Mouse (Mus musculus): ENCODE measurements around the gene Entpd5.

GRCm38 (mm10) chr12:84416834-84417604, 8.2 kb upstream of the Entpd5 start, which contains the start of gene Rnf113a2:
- TF ChIP-seq POLR2A (IDR thresholded peaks at IDR 0.05; ENCODE audit: low read depth, low read length) (peak; percentile 63), CTCF (IDR thresholded peaks at IDR 0.05; ENCODE audit: extremely low read depth, insufficient read depth, insufficient read length, insufficient replicate concordance) (no peak)
